ENCODE assay signal across 27 mouse cellular contexts in the genomic region with DNA sequence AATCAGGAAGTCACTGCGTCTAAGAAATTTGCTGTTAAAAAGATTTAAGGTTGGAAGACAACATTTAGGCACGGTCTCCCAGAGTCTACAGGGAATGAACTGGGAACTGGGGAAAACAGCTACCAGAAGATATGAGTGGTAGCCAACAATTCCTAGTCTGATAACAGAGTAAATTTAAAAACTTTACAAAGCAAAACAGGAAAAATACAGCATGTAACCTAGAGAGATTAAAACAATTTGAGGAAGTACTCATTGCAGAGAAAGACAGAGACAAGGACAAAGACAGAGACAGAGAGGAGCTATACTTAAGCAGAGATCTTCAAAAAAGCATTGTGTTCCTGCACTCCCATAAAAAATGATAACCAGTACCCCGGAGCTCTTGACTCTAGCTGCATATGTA.
"Had no signal": no experiment of that assay in that cellular context is flagged by ENCODE, and none has a peak within 500 bp of the region (broad histone marks: within the 10 kb centered on the region; RNA-seq: fewer than 3 reads in every experiment).

No protein-coding gene starts in this region.

- H3K9ac ChIP-seq: limb, embryonic 12.5 days; limb, embryonic 13.5 days; limb, embryonic 15.5 days; liver, embryonic 12.5 days; liver, embryonic 13.5 days; liver, embryonic 14.5 days; liver, embryonic 15.5 days; liver, postnatal 0 days; lung, embryonic 14.5 days; lung, embryonic 15.5 days; midbrain, embryonic 12.5 days; midbrain, embryonic 13.5 days; midbrain, embryonic 15.5 days had no signal

- H3K27me3 ChIP-seq: limb, embryonic 12.5 days; limb, embryonic 13.5 days; limb, embryonic 15.5 days; liver, embryonic 12.5 days; liver, embryonic 13.5 days; liver, embryonic 15.5 days; lung, embryonic 15.5 days; megakaryocyte, embryonic 14.5 days; midbrain, embryonic 12.5 days; midbrain, embryonic 13.5 days; midbrain, embryonic 15.5 days had no signal

- H3K4me3 ChIP-seq: limb, embryonic 10.5 days; limb, embryonic 12.5 days; limb, embryonic 13.5 days; limb, embryonic 15.5 days; liver, embryonic 12.5 days; liver, embryonic 13.5 days; liver, embryonic 15.5 days; lung, embryonic 15.5 days; megakaryocyte, embryonic 14.5 days; midbrain, embryonic 10.5 days; midbrain, embryonic 12.5 days; midbrain, embryonic 13.5 days; midbrain, embryonic 15.5 days; myocyte had no signal

- H3K4me1 ChIP-seq: limb, embryonic 10.5 days; limb, embryonic 12.5 days; limb, embryonic 13.5 days; limb, embryonic 15.5 days; liver, embryonic 12.5 days; liver, embryonic 13.5 days; liver, embryonic 15.5 days; lung, embryonic 15.5 days; megakaryocyte, embryonic 14.5 days; midbrain, embryonic 10.5 days; midbrain, embryonic 12.5 days; midbrain, embryonic 13.5 days; midbrain, embryonic 15.5 days had no signal

- H3K27ac ChIP-seq: limb, embryonic 10.5 days; limb, embryonic 12.5 days; limb, embryonic 13.5 days; limb, embryonic 15.5 days; liver, embryonic 12.5 days; liver, embryonic 13.5 days; liver, embryonic 14.5 days; liver, embryonic 15.5 days; lung, embryonic 15.5 days; macrophage; midbrain, embryonic 10.5 days; midbrain, embryonic 12.5 days; midbrain, embryonic 13.5 days; midbrain, embryonic 15.5 days had no signal

- DNase-seq: left cerebral cortex, postnatal 4 days; liver; liver, embryonic 13.5 days; liver, postnatal 0 days; lung, adult 18-20 months; lung, adult 2 months; lung, embryonic 14.5 days; lung, postnatal 10 days; lung, postnatal 14 days; lung, postnatal 36 days; lung, postnatal 4 days; midbrain, embryonic 14.5 days had no signal

- H3K36me3 ChIP-seq: limb, embryonic 10.5 days; limb, embryonic 12.5 days; limb, embryonic 13.5 days; limb, embryonic 15.5 days; liver, embryonic 12.5 days; liver, embryonic 13.5 days; liver, embryonic 15.5 days; lung, embryonic 15.5 days; midbrain, embryonic 10.5 days; midbrain, embryonic 12.5 days; midbrain, embryonic 13.5 days; midbrain, embryonic 15.5 days had no signal

- H3K9me3 ChIP-seq: limb, embryonic 10.5 days; limb, embryonic 12.5 days; limb, embryonic 13.5 days; limb, embryonic 15.5 days; liver, embryonic 13.5 days; liver, embryonic 15.5 days; midbrain, embryonic 12.5 days; midbrain, embryonic 15.5 days had no signal
